Mouse (Mus musculus): ENCODE results near the gene Rpl27. TPM values are rescaled to one million over a fixed set of nuclear protein-coding genes. Genes with fewer than 3 reads are reported as not detected.
A peak's percentile ranks its signal among the peaks of the same experiment; 100 is the strongest.
"Not testable (repeated sequence)": the region's sequence is repeated elsewhere in the genome, so short reads cannot be mapped to it uniquely, and the experiment has no call there.

The Rpl27 gene
- total and polyA plus RNA-seq, 3 experiments = 595 to 2,621 TPM; not detected in 1

DNA sequence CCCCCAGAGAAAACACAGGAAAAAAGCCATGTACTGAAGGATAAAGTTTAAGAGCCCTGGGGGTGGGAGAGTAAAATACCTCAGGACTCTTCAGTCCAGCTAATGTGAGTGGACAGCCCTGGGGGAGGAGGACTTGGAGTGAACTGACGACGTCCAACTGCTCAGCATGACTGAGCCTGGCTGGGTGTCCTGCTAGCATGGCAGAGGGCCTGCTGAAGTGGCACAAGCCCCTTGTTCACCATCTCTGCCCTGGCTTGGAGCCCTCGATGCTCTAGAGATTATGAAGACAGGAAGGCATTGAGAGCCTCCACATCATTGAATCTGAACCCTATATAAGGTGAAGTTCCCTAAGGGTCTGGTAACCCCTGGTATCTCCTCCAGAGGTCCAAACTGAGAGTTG is 29.8 kb downstream of the Rpl27 start:
- DNase-seq (ENCODE audit: low read depth, low spot score) = no peak

DNA sequence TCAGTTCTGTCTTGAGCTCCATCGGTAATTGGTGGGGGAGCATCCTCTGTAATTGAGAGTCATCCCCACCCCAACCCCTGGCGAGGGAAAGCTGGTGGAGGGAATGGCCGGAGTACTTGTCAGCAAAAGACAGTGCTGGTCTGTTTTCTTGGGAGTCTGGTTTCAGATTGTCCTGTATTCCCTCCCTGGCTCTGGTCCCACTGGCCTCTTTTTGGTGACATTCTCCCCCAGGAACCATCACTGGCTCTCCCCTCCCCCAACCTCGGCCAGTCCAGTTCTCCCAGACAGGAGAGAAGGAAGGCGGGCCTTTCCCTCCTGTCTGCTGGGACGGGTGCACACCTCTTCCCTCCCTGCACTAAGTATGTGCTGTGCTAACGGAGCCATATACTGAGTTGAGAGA is 30.2 kb downstream of the Rpl27 start:
- Histone ChIP-seq H3K9ac (ENCODE audit: control insufficient read depth, low read depth, low read length, poor library complexity, severe bottlenecking) (no peak overlapping the region), H3K4me3 (ENCODE audit: control insufficient read depth in 1 of 2, insufficient read depth in 1 of 2, low read depth in 2 of 2, low read length in 2 of 2) (no peak overlapping the region), H3K79me2 (ENCODE audit: control insufficient read depth, insufficient read depth, low read length, poor library complexity) (no peaks in the 10 kb centered on the region), H3K27me3 (ENCODE audit: control insufficient read depth in 1 of 2, insufficient read depth in 2 of 2, low read length in 2 of 2) (no peaks in the 10 kb centered on the region), H3K27ac (ENCODE audit: control insufficient read depth, low read depth, low read length) (no peak overlapping the region), H3K4me1 (ENCODE audit: control insufficient read depth in 1 of 2, insufficient read depth in 2 of 2, low read length in 2 of 2) (no peaks in the 10 kb centered on the region), H3K36me3 (ENCODE audit: control insufficient read depth in 1 of 2, insufficient read depth in 2 of 2, low read length in 2 of 2) (no peaks in the 10 kb centered on the region), H3K9me3 (replicated peaks; ENCODE audit: insufficient read depth, low read length) (no peaks in the 10 kb centered on the region)
- TF ChIP-seq CTCF (IDR thresholded peaks at IDR 0.05 in 2 of 3, conservative IDR thresholded peaks at IDR 0.05 in 1 of 3; ENCODE audit: control insufficient read depth in 1 of 3, insufficient read depth in 1 of 3, low read depth in 2 of 3, low read length in 3 of 3, poor library complexity in 1 of 3, severe bottlenecking in 1 of 3) = no peak
- no peak for TF ChIP-seq E2F4 (IDR thresholded peaks at IDR 0.05; ENCODE audit: borderline replicate concordance, low read depth, low read length)
- no peak for TF ChIP-seq MAFK (IDR thresholded peaks at IDR 0.05; ENCODE audit: borderline replicate concordance, low read depth, low read length)
- no peak for TF ChIP-seq ELF1 (IDR thresholded peaks at IDR 0.05; ENCODE audit: low read depth, low read length)
- DNase-seq (ENCODE audit: low read depth, low spot score) = no peak

More for the DNA sequence above, 29.8 kb downstream of the Rpl27 start:
- no peak overlapping the region for H3K27ac ChIP-seq (ENCODE audit: control insufficient read depth, low read depth, low read length)
- no peak overlapping the region for H3K9ac ChIP-seq (ENCODE audit: control insufficient read depth, low read depth, low read length, poor library complexity, severe bottlenecking)
- peaks cover 0 to 4% of the 10 kb centered on the region in 2 experiments; a peak in 1 of 4 replicates for H3K4me1 ChIP-seq (ENCODE audit: control insufficient read depth in 1 of 2, insufficient read depth in 2 of 2, low read length in 2 of 2)
- no peaks in the 10 kb centered on the region for H3K9me3 ChIP-seq (replicated peaks; ENCODE audit: insufficient read depth, low read length)
- H3K27me3 ChIP-seq (ENCODE audit: control insufficient read depth in 1 of 2, insufficient read depth in 2 of 2, low read length in 2 of 2) = no peaks in the 10 kb centered on the region
- no peaks in the 10 kb centered on the region for H3K79me2 ChIP-seq (ENCODE audit: control insufficient read depth, insufficient read depth, low read length, poor library complexity)
- no peak overlapping the region for H3K4me3 ChIP-seq (ENCODE audit: control insufficient read depth in 1 of 2, insufficient read depth in 1 of 2, low read depth in 2 of 2, low read length in 2 of 2)
- TF ChIP-seq TCF12 (IDR thresholded peaks at IDR 0.05; ENCODE audit: low read depth, low read length) (no peak), MAX (IDR thresholded peaks at IDR 0.05; ENCODE audit: low read length) (no peak), TBP (IDR thresholded peaks at IDR 0.05; ENCODE audit: low read depth, low read length) (no peak), POLR2AphosphoS2 (IDR thresholded peaks at IDR 0.05; ENCODE audit: low read length) (no peak), MAFK (IDR thresholded peaks at IDR 0.05; ENCODE audit: borderline replicate concordance, low read depth, low read length) (no peak), ELF1 (IDR thresholded peaks at IDR 0.05; ENCODE audit: low read depth, low read length) (no peak), POLR2A (IDR thresholded peaks at IDR 0.05; ENCODE audit: control insufficient read depth in 1 of 2, insufficient read depth in 1 of 2, low read depth in 1 of 2, low read length in 2 of 2, poor library complexity in 1 of 2) (no peak), UBTF (IDR thresholded peaks at IDR 0.05; ENCODE audit: borderline replicate concordance, insufficient read depth, low read depth, low read length) (no peak)
- H3K36me3 ChIP-seq (ENCODE audit: control insufficient read depth in 1 of 2, insufficient read depth in 2 of 2, low read length in 2 of 2) = peaks cover 0 to 3% of the 10 kb centered on the region in 2 experiments; a peak in 2 of 4 replicates

DNA sequence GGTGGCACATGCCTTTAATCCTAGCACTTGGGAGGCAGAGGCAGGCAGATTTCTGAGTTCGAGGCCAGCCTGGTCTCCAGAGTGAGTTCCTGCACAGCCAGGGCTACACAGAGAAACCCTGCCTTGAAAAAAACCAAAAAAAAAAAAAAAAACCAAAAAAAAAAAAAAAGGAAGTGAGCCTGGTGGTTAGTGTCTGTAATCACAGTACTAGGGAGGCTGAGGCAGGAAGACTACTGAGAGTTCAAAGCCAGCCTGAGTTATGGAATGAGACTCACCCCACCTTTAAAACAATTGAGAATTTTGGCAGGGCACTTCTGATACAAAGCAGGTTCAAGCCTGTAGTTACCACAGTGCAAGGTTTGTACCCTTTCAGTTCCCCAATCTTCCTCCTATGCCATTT is 31.6 kb downstream of the Rpl27 start:
- H3K4me1 ChIP-seq (ENCODE audit: control insufficient read depth in 1 of 2, insufficient read depth in 2 of 2, low read length in 2 of 2); H3K9ac ChIP-seq (ENCODE audit: control insufficient read depth, low read depth, low read length, poor library complexity, severe bottlenecking); DNase-seq (ENCODE audit: low read depth, low spot score): not testable (repeated sequence)

More for the DNA sequence above, 31.6 kb downstream of the Rpl27 start:
- peak; percentile 88 for TF ChIP-seq ZNF384 (IDR thresholded peaks at IDR 0.05; ENCODE audit: low read depth, low read length)
- H3K9me3 ChIP-seq (replicated peaks; ENCODE audit: insufficient read depth, low read length); H3K79me2 ChIP-seq (ENCODE audit: control insufficient read depth, insufficient read depth, low read length, poor library complexity); H3K27me3 ChIP-seq (ENCODE audit: control insufficient read depth in 1 of 2, insufficient read depth in 2 of 2, low read length in 2 of 2); H3K36me3 ChIP-seq (ENCODE audit: control insufficient read depth in 1 of 2, insufficient read depth in 2 of 2, low read length in 2 of 2); H3K4me3 ChIP-seq (ENCODE audit: control insufficient read depth in 1 of 2, insufficient read depth in 1 of 2, low read depth in 2 of 2, low read length in 2 of 2); H3K27ac ChIP-seq (ENCODE audit: control insufficient read depth, low read depth, low read length): not testable (repeated sequence)

Measured in MEL (cell line).